Mouse (Mus musculus): ENCODE data around the gene Exosc5. TPM values are rescaled to one million over a fixed set of nuclear protein-coding genes. Genes with fewer than 3 reads are reported as not detected.
A peak's percentile ranks its signal among the peaks of the same experiment; 100 is the strongest.

The Exosc5 gene
- polyA plus RNA-seq, 1 experiment from 2014 or later: 48.3 TPM

GRCm38 (mm10) chr7:25651281-25651680 is 7.7 kb upstream of the Exosc5 start:
- Histone ChIP-seq H3K27me3 (replicated peaks; ENCODE audit: control insufficient read depth, insufficient read depth, low read length) (no peaks in the 10 kb centered on the region), H3K27ac (ENCODE audit: low read length) (no peak overlapping the region), H3K9me3 (ENCODE audit: control insufficient read depth, low read length) (no peaks in the 10 kb centered on the region), H3K4me1 (replicated peaks; ENCODE audit: control insufficient read depth, insufficient read depth, low read length) (0 out of 2 replicates have a peak, but pooled peaks cover under 1% of the 10 kb centered on the region), H3K9ac (replicated peaks; ENCODE audit: low read depth, low read length) (no peak overlapping the region), H3K4me3 (replicated peaks; ENCODE audit: low read length) (no peak overlapping the region), H3K36me3 (ENCODE audit: control insufficient read depth, insufficient read depth) (no peaks in the 10 kb centered on the region), H3K4me2 (ENCODE audit: low read length) (no peak overlapping the region)
- 91% methylated on average over 8 of the region's 8 CpGs for WGBS
- no peak for ATAC-seq

DNA sequence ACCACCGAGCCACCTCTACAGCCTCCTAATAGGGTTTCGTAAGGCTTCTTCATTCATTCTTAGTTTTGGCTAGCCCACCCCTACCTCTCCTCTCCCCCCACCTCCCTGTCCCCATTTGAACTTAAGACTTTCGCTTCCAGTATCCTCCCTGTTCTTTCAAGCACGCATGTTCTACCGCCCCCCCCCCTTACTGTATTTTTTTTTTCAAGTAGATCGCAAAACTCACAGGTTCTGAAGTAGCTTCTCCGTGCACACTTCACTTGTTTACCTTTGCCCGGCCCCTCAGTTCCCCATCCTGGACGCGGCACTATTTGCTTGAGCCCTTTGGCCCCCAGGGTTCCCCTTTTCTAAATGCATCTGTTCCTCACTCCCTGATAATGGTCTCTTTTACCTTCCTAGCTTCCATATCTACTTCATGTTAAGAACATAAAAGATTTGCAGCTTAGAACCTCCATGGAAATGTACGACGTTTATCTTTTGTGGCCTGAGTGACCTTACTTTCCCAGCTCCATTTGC is 6.7 kb upstream of the Exosc5 start:
- H3K4me3 ChIP-seq (replicated peaks; ENCODE audit: low read length): no peak overlapping the region
- no peak for ATAC-seq
- WGBS: 92% methylated on average over 12 of the region's 12 CpGs
- no peak overlapping the region for H3K4me2 ChIP-seq (ENCODE audit: low read length)
- H3K9me3 ChIP-seq (ENCODE audit: control insufficient read depth, low read length): no peaks in the 10 kb centered on the region
- H3K27ac ChIP-seq (ENCODE audit: low read length): no peak overlapping the region
- H3K9ac ChIP-seq (replicated peaks; ENCODE audit: low read depth, low read length): no peak overlapping the region
- H3K36me3 ChIP-seq (ENCODE audit: control insufficient read depth, insufficient read depth): no peaks in the 10 kb centered on the region
- H3K27me3 ChIP-seq (replicated peaks; ENCODE audit: control insufficient read depth, insufficient read depth, low read length): no peaks in the 10 kb centered on the region
- H3K4me1 ChIP-seq (replicated peaks; ENCODE audit: control insufficient read depth, insufficient read depth, low read length): peaks cover 8% of the 10 kb centered on the region

- no peaks in the 10 kb centered on the region for H3K27me3 ChIP-seq (replicated peaks; ENCODE audit: control insufficient read depth, insufficient read depth, low read length)
- no peaks in the 10 kb centered on the region for H3K9me3 ChIP-seq (ENCODE audit: control insufficient read depth, low read length)
- H3K4me2 ChIP-seq (ENCODE audit: low read length): no peak overlapping the region
- H3K27ac ChIP-seq (ENCODE audit: low read length): no peak overlapping the region
- WGBS: 82% methylated on average over 11 of the region's 11 CpGs
- H3K4me3 ChIP-seq (replicated peaks; ENCODE audit: low read length): no peak overlapping the region
- no peak overlapping the region for H3K9ac ChIP-seq (replicated peaks; ENCODE audit: low read depth, low read length)
- H3K36me3 ChIP-seq (ENCODE audit: control insufficient read depth, insufficient read depth): no peaks in the 10 kb centered on the region
- no peak for ATAC-seq
- H3K4me1 ChIP-seq (replicated peaks; ENCODE audit: control insufficient read depth, insufficient read depth, low read length): peaks cover 24% of the 10 kb centered on the region
These were observed 3.1 kb upstream of the Exosc5 start for GRCm38 (mm10) chr7:25655601-25656428.

GRCm38 (mm10) chr7:25657785-25658184 is 1.2 kb upstream of the Exosc5 start:
- H3K4me3 ChIP-seq (replicated peaks; ENCODE audit: low read length): peak overlapping the region; percentile 68

DNA sequence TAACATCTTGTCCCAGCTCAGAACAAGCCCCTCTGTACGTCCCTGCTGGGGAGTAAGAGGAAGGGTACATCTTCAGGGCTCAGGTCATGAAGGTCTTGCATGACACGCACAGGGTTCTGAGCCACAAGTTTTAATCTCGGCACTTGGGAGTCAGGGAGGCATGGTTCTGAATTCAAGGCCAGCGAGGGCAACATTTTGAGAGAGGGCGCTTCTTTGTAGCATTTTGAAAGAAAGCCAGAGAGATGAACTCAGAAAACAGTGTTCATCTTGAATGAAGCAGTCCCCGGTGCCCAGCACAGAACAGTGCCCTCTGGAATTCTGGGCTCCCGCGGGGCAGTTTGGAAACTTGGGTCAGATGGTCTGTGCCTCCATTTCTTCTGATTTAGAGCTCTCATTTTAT is 7.4 kb downstream of the Exosc5 start:
- no peak overlapping the region for H3K4me3 ChIP-seq (replicated peaks; ENCODE audit: low read length)
- 97% methylated on average over 8 of the region's 8 CpGs for WGBS
- H3K36me3 ChIP-seq (ENCODE audit: control insufficient read depth, insufficient read depth): peaks cover 5% of the 10 kb centered on the region; the same call in 1 of the 2 replicates
- H3K4me2 ChIP-seq (ENCODE audit: low read length): no peak overlapping the region
- H3K27me3 ChIP-seq (replicated peaks; ENCODE audit: control insufficient read depth, insufficient read depth, low read length): no peaks in the 10 kb centered on the region
- no peak overlapping the region for H3K27ac ChIP-seq (ENCODE audit: low read length)
- H3K4me1 ChIP-seq (replicated peaks; ENCODE audit: control insufficient read depth, insufficient read depth, low read length): no peaks in the 10 kb centered on the region; the same call in 1 of the 2 replicates
- H3K9ac ChIP-seq (replicated peaks; ENCODE audit: low read depth, low read length): no peak overlapping the region
- no peak for ATAC-seq
- H3K9me3 ChIP-seq (ENCODE audit: control insufficient read depth, low read length): no peaks in the 10 kb centered on the region

More at GRCm38 (mm10) chr7:25657785-25658184, 1.2 kb upstream of the Exosc5 start:
- WGBS: 36% methylated on average over 10 of the region's 10 CpGs
- ATAC-seq: no peak
- no peaks in the 10 kb centered on the region for H3K27me3 ChIP-seq (replicated peaks; ENCODE audit: control insufficient read depth, insufficient read depth, low read length)
- peak overlapping the region; percentile 60 for H3K9ac ChIP-seq (replicated peaks; ENCODE audit: low read depth, low read length)
- peak overlapping the region; percentile 96 for H3K4me2 ChIP-seq (ENCODE audit: low read length)
- no peak overlapping the region for H3K27ac ChIP-seq (ENCODE audit: low read length)
- H3K9me3 ChIP-seq (ENCODE audit: control insufficient read depth, low read length): no peaks in the 10 kb centered on the region
- H3K36me3 ChIP-seq (ENCODE audit: control insufficient read depth, insufficient read depth): no peaks in the 10 kb centered on the region
- peaks cover 24% of the 10 kb centered on the region for H3K4me1 ChIP-seq (replicated peaks; ENCODE audit: control insufficient read depth, insufficient read depth, low read length)

DNA sequence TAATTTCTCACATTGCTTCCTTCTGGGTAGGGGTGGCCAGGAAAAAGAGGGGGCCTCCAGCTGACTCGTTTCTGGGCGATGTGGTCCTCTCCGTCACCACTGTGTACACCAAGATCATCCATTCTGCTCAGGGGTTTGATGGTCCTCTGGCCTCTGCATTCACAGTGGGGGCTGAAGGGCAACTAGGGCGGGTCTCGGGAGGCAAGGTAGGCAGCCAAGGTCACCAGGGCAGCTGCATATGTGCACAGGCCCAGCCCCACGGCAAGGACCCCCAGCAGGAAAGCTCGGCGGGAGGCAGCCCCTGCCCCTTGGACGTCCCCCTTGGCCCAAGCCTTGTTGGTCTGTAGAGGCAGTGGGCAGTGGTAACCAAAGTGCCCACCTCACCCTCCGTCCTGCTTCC is 10.2 kb downstream of the Exosc5 start:
- peaks cover 3% of the 10 kb centered on the region; the same call in 1 of the 2 replicates for H3K36me3 ChIP-seq (ENCODE audit: control insufficient read depth, insufficient read depth)
- WGBS: 90% methylated on average over 10 of the region's 10 CpGs
- ATAC-seq: no peak

GRCm38 (mm10) chr7:25669631-25670030 is 10.7 kb downstream of the Exosc5 start:
- H3K27me3 ChIP-seq (replicated peaks; ENCODE audit: control insufficient read depth, insufficient read depth, low read length): peaks cover 12% of the 10 kb centered on the region
- no peak overlapping the region for H3K4me2 ChIP-seq (ENCODE audit: low read length)
- peaks cover 2% of the 10 kb centered on the region for H3K4me1 ChIP-seq (replicated peaks; ENCODE audit: control insufficient read depth, insufficient read depth, low read length)
- no peak overlapping the region for H3K9ac ChIP-seq (replicated peaks; ENCODE audit: low read depth, low read length)
- 0 out of 2 replicates have a peak, but pooled peaks cover 3% of the 10 kb centered on the region for H3K36me3 ChIP-seq (ENCODE audit: control insufficient read depth, insufficient read depth)
- H3K9me3 ChIP-seq (ENCODE audit: control insufficient read depth, low read length): no peaks in the 10 kb centered on the region
- 82% methylated on average over 9 of the region's 9 CpGs for WGBS
- no peak overlapping the region for H3K27ac ChIP-seq (ENCODE audit: low read length)
- ATAC-seq: no peak
- H3K4me3 ChIP-seq (replicated peaks; ENCODE audit: low read length): no peak overlapping the region

More for the DNA sequence above, 10.2 kb downstream of the Exosc5 start:
- no peak overlapping the region for H3K4me3 ChIP-seq (replicated peaks; ENCODE audit: low read length)
- H3K4me2 ChIP-seq (ENCODE audit: low read length): no peak overlapping the region
- no peaks in the 10 kb centered on the region for H3K4me1 ChIP-seq (replicated peaks; ENCODE audit: control insufficient read depth, insufficient read depth, low read length)
- H3K27ac ChIP-seq (ENCODE audit: low read length): no peak overlapping the region
- H3K9ac ChIP-seq (replicated peaks; ENCODE audit: low read depth, low read length): no peak overlapping the region
- no peaks in the 10 kb centered on the region for H3K9me3 ChIP-seq (ENCODE audit: control insufficient read depth, low read length)
- peaks cover 9% of the 10 kb centered on the region for H3K27me3 ChIP-seq (replicated peaks; ENCODE audit: control insufficient read depth, insufficient read depth, low read length)

GRCm38 (mm10) chr7:25670096-25670495 is 11.1 kb downstream of the Exosc5 start:
- Histone ChIP-seq H3K9me3 (ENCODE audit: control insufficient read depth, low read length) (no peaks in the 10 kb centered on the region), H3K27ac (ENCODE audit: low read length) (no peak overlapping the region), H3K4me2 (ENCODE audit: low read length) (no peak overlapping the region), H3K36me3 (ENCODE audit: control insufficient read depth, insufficient read depth) (0 out of 2 replicates have a peak, but pooled peaks cover 3% of the 10 kb centered on the region), H3K4me3 (replicated peaks; ENCODE audit: low read length) (no peak overlapping the region), H3K9ac (replicated peaks; ENCODE audit: low read depth, low read length) (no peak overlapping the region), H3K4me1 (replicated peaks; ENCODE audit: control insufficient read depth, insufficient read depth, low read length) (peaks cover 7% of the 10 kb centered on the region), H3K27me3 (replicated peaks; ENCODE audit: control insufficient read depth, insufficient read depth, low read length) (peaks cover 17% of the 10 kb centered on the region)
- ATAC-seq: no peak
- WGBS: 91% methylated on average over 4 of the region's 4 CpGs

DNA sequence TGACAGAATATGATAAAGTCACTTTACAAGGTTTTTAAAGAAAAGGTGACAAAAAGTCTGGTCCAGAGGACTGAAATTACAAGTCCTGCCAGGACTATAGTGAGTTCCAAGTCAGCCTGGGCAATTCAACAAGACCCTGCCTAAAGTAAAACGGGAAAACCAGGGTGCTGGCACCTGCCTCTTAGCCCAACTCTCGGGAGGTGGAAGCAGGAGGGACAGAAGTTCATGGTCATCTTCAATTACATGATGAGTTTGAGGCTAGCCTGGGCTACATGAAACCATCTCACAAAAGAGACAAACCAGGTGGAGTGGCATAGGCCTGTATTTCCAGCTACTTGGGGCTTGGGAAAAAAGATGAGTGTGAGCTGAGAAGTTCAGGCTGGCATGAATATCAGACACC is 12.7 kb downstream of the Exosc5 start:
- Histone ChIP-seq H3K9me3 (ENCODE audit: control insufficient read depth, low read length) (no peaks in the 10 kb centered on the region), H3K36me3 (ENCODE audit: control insufficient read depth, insufficient read depth) (0 out of 2 replicates have a peak, but pooled peaks cover 3% of the 10 kb centered on the region), H3K27ac (ENCODE audit: low read length) (no peak overlapping the region), H3K4me3 (replicated peaks; ENCODE audit: low read length) (no peak overlapping the region), H3K9ac (replicated peaks; ENCODE audit: low read depth, low read length) (no peak overlapping the region), H3K4me1 (replicated peaks; ENCODE audit: control insufficient read depth, insufficient read depth, low read length) (peaks cover 21% of the 10 kb centered on the region), H3K4me2 (ENCODE audit: low read length) (no peak overlapping the region), H3K27me3 (replicated peaks; ENCODE audit: control insufficient read depth, insufficient read depth, low read length) (peaks cover 20% of the 10 kb centered on the region)
- 83% methylated on average over 2 of the region's 2 CpGs for whole genome bisulfite sequencing
- ATAC-seq: no peak
